Mouse (Mus musculus): ENCODE data around the gene Olfr764-ps1. TPM values are rescaled to one million over a fixed set of nuclear protein-coding genes. Genes with fewer than 3 reads are reported as not detected.
"Not testable (repeated sequence)": the region's sequence is repeated elsewhere in the genome, so short reads cannot be mapped to it uniquely, and the experiment has no call there.

Gene Olfr764-ps1
- not detected in 2 replicates for polyA plus RNA-seq (2015; fragmentation: Nextera tagmentation; extraction: Ambion mirVana)

GRCm38 (mm10) chr10:129039796-129040195 lies at the start of gene Olfr764-ps1:
Gene Olfr764-ps1, minus strand, starts transcription at chr10:129039896.
- ATAC-seq (replicated peaks; ENCODE audit: low FRiP score, low read depth) (no peak), DNase-seq (ENCODE audit: low spot score) (no peak)
- Histone ChIP-seq H3K4me1 (replicated peaks; ENCODE audit: insufficient read depth, low read length) (no peaks in the 10 kb centered on the region), H3K4me3 (replicated peaks; ENCODE audit: low read depth, low read length) (no peak within 1 kb of the TSS), H3K27ac (no peak within 1 kb of the TSS), H3K9me3 (replicated peaks; ENCODE audit: low read length) (no peaks in the 10 kb centered on the region), H3K36me3 (ENCODE audit: insufficient read depth, low read length) (no peaks in the 10 kb centered on the region), H3K27me3 (ENCODE audit: insufficient read depth, low read length) (no peaks in the 10 kb centered on the region), H3K9ac (ENCODE audit: low read depth, low read length) (no peak within 1 kb of the TSS), H3K4me2 (ENCODE audit: low read length) (no peak within 1 kb of the TSS)
- TF ChIP-seq CTCF (IDR thresholded peaks at IDR 0.05; ENCODE audit: low read depth): no peak
- WGBS: 86% methylated on average over 3 of the region's 3 CpGs

- H3K9me3 ChIP-seq (replicated peaks; ENCODE audit: low read length); H3K9ac ChIP-seq (ENCODE audit: low read depth, low read length); DNase-seq (ENCODE audit: low spot score); H3K27me3 ChIP-seq (ENCODE audit: insufficient read depth, low read length); H3K4me3 ChIP-seq (replicated peaks; ENCODE audit: low read depth, low read length); H3K36me3 ChIP-seq (ENCODE audit: insufficient read depth, low read length); ATAC-seq (replicated peaks; ENCODE audit: low FRiP score, low read depth); H3K4me2 ChIP-seq (ENCODE audit: low read length); H3K4me1 ChIP-seq (replicated peaks; ENCODE audit: insufficient read depth, low read length); H3K27ac ChIP-seq: not testable (repeated sequence)
Measured at GRCm38 (mm10) chr10:129082810-129083209, 43.1 kb upstream of the Olfr764-ps1 start, which contains the start of gene Olfr767. Gene Olfr767, minus strand, starts transcription at chr10:129082910.

GRCm38 (mm10) chr10:129068877-129069276 lies 29.2 kb upstream of the Olfr764-ps1 start, which contains the start of gene Olfr766-ps1:
Gene Olfr766-ps1, minus strand, starts transcription at chr10:129068977.
- no peaks in the 10 kb centered on the region for H3K9me3 ChIP-seq (replicated peaks; ENCODE audit: low read length)
- no peaks in the 10 kb centered on the region for H3K4me1 ChIP-seq (replicated peaks; ENCODE audit: insufficient read depth, low read length)
- no peak within 1 kb of the TSS for H3K4me3 ChIP-seq (replicated peaks; ENCODE audit: low read depth, low read length)
- TF ChIP-seq CTCF (IDR thresholded peaks at IDR 0.05; ENCODE audit: low read depth): no peak
- no peak within 1 kb of the TSS for H3K27ac ChIP-seq
- H3K4me2 ChIP-seq (ENCODE audit: low read length): no peak within 1 kb of the TSS
- no peaks in the 10 kb centered on the region for H3K36me3 ChIP-seq (ENCODE audit: insufficient read depth, low read length)
- ATAC-seq (replicated peaks; ENCODE audit: low FRiP score, low read depth): no peak
- no peak within 1 kb of the TSS for H3K9ac ChIP-seq (ENCODE audit: low read depth, low read length)
- no peak for DNase-seq (ENCODE audit: low spot score)
- no peaks in the 10 kb centered on the region for H3K27me3 ChIP-seq (ENCODE audit: insufficient read depth, low read length)
- WGBS: 88% methylated on average over 2 of the region's 2 CpGs

- not testable (repeated sequence) for ATAC-seq (replicated peaks; ENCODE audit: low FRiP score, low read depth); H3K9me3 ChIP-seq (replicated peaks; ENCODE audit: low read length); H3K4me2 ChIP-seq (ENCODE audit: low read length); DNase-seq (ENCODE audit: low spot score); H3K4me3 ChIP-seq (replicated peaks; ENCODE audit: low read depth, low read length); H3K4me1 ChIP-seq (replicated peaks; ENCODE audit: insufficient read depth, low read length); H3K9ac ChIP-seq (ENCODE audit: low read depth, low read length); H3K36me3 ChIP-seq (ENCODE audit: insufficient read depth, low read length); H3K27me3 ChIP-seq (ENCODE audit: insufficient read depth, low read length); H3K27ac ChIP-seq
Measured at GRCm38 (mm10) chr10:129049898-129050297, 10.2 kb upstream of the Olfr764-ps1 start, which contains the start of gene Olfr765. Gene Olfr765, minus strand, starts transcription at chr10:129049998.

- Histone ChIP-seq H3K9me3 (replicated peaks; ENCODE audit: low read length) (no peaks in the 10 kb centered on the region), H3K27me3 (ENCODE audit: insufficient read depth, low read length) (no peaks in the 10 kb centered on the region), H3K9ac (ENCODE audit: low read depth, low read length) (no peak overlapping the region), H3K4me3 (replicated peaks; ENCODE audit: low read depth, low read length) (no peak overlapping the region), H3K27ac (no peak overlapping the region), H3K36me3 (ENCODE audit: insufficient read depth, low read length) (no peaks in the 10 kb centered on the region), H3K4me2 (ENCODE audit: low read length) (no peak overlapping the region), H3K4me1 (replicated peaks; ENCODE audit: insufficient read depth, low read length) (no peaks in the 10 kb centered on the region)
- 29% methylated on average over 2 of the region's 2 CpGs for WGBS
- ATAC-seq (replicated peaks; ENCODE audit: low FRiP score, low read depth) (no peak), DNase-seq (ENCODE audit: low spot score) (peak; percentile 40)
- TF ChIP-seq CTCF (IDR thresholded peaks at IDR 0.05; ENCODE audit: low read depth): no peak
Measured at GRCm38 (mm10) chr10:129028343-129028742, 11.4 kb downstream of the Olfr764-ps1 start.

GRCm38 (mm10) chr10:129026018-129026662 lies 13.6 kb downstream of the Olfr764-ps1 start:
- no peak overlapping the region for H3K4me2 ChIP-seq (ENCODE audit: low read length)
- no peak overlapping the region for H3K4me3 ChIP-seq (replicated peaks; ENCODE audit: low read depth, low read length)
- H3K36me3 ChIP-seq (ENCODE audit: insufficient read depth, low read length): no peaks in the 10 kb centered on the region
- 0 out of 2 replicates have a peak, but pooled peaks have one; percentile 46 for ATAC-seq (replicated peaks; ENCODE audit: low FRiP score, low read depth)
- no peaks in the 10 kb centered on the region for H3K27me3 ChIP-seq (ENCODE audit: insufficient read depth, low read length)
- peak; percentile 65 for DNase-seq (ENCODE audit: low spot score)
- TF ChIP-seq CTCF (IDR thresholded peaks at IDR 0.05; ENCODE audit: low read depth): peak; percentile 82
- H3K9me3 ChIP-seq (replicated peaks; ENCODE audit: low read length): no peaks in the 10 kb centered on the region
- H3K4me1 ChIP-seq (replicated peaks; ENCODE audit: insufficient read depth, low read length): no peaks in the 10 kb centered on the region
- WGBS: 64% methylated on average over 3 of the region's 3 CpGs
- H3K27ac ChIP-seq: no peak overlapping the region
- no peak overlapping the region for H3K9ac ChIP-seq (ENCODE audit: low read depth, low read length)

GRCm38 (mm10) chr10:129023319-129023718 lies 16.4 kb downstream of the Olfr764-ps1 start:
- no peaks in the 10 kb centered on the region for H3K4me1 ChIP-seq (replicated peaks; ENCODE audit: insufficient read depth, low read length)
- H3K9me3 ChIP-seq (replicated peaks; ENCODE audit: low read length): no peaks in the 10 kb centered on the region
- H3K4me3 ChIP-seq (replicated peaks; ENCODE audit: low read depth, low read length): no peak overlapping the region
- H3K27me3 ChIP-seq (ENCODE audit: insufficient read depth, low read length): no peaks in the 10 kb centered on the region
- ATAC-seq (replicated peaks; ENCODE audit: low FRiP score, low read depth) (no peak), DNase-seq (ENCODE audit: low spot score) (no peak)
- no peak for TF ChIP-seq CTCF (IDR thresholded peaks at IDR 0.05; ENCODE audit: low read depth)
- H3K4me2 ChIP-seq (ENCODE audit: low read length): no peak overlapping the region
- H3K27ac ChIP-seq: no peak overlapping the region
- H3K9ac ChIP-seq (ENCODE audit: low read depth, low read length): no peak overlapping the region
- H3K36me3 ChIP-seq (ENCODE audit: insufficient read depth, low read length): no peaks in the 10 kb centered on the region

Measured in kidney, postnatal 0 days (tissue).